Mouse (Mus musculus): ENCODE data around the gene Inip. TPM values are rescaled to one million over a fixed set of nuclear protein-coding genes. Genes with fewer than 3 reads are reported as not detected.

Gene Inip
- polyA plus RNA-seq, 1 experiment from 2014 or later, result 102 TPM

DNA sequence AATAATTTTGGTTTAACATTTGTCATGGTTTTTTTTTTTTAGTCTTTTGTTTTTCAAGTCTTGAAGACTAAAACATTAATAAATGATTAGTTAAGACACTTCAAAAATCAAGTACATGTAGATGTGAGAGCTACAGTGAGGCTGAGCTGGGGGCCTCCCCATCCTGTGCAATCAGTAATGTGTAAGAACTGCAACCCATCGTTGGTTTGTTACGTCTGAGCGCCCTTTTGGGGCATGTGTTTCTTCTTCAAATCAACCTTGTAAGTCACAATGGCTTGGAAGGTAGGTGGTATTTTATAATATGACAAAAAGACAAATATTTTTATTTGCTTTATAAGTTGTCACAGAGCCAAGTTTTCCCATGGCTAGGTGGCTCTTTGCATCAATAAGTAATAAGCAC lies 79.6 kb downstream of the Inip start:
- H3K36me3 ChIP-seq (replicated peaks), result peaks cover 12% of the 10 kb centered on the region
- H3K27ac ChIP-seq, result no peak overlapping the region
- H3K4me1 ChIP-seq, result peaks cover 11% of the 10 kb centered on the region
- WGBS, result 93% methylated on average over 3 of the region's 3 CpGs
- no peaks in the 10 kb centered on the region for H3K9me3 ChIP-seq
- DNase-seq (ENCODE audit: extremely low spot score, low spot score), result no peak
- no peak overlapping the region for H3K4me3 ChIP-seq
- H3K27me3 ChIP-seq (ENCODE audit: poor library complexity, severe bottlenecking), result no peaks in the 10 kb centered on the region

Other genes with a start within 250 kb of the Inip start
- gene Hsdl2, start 220.0 kb downstream of the Inip start, polyA plus RNA-seq (2016; fragmentation: Nextera tagmentation; extraction: Ambion mirVana), result 18.6 and 18.8 TPM in 2 replicates
- gene E130308A19Rik, start 175.4 kb downstream of the Inip start, polyA plus RNA-seq (2016; fragmentation: Nextera tagmentation; extraction: Ambion mirVana), result 38.5 and 39.1 TPM in 2 replicates
- gene Snx30, start 4.3 kb upstream of the Inip start, polyA plus RNA-seq (2016; fragmentation: Nextera tagmentation; extraction: Ambion mirVana), result 5.7 and 5.8 TPM in 2 replicates
- not detected in 2 replicates for gene Slc46a2, start 113.5 kb upstream of the Inip start, polyA plus RNA-seq (2016; fragmentation: Nextera tagmentation; extraction: Ambion mirVana)
- not detected in 2 replicates for gene Mup4, start 159.1 kb upstream of the Inip start, polyA plus RNA-seq (2016; fragmentation: Nextera tagmentation; extraction: Ambion mirVana)
- gene Mup6, start 162.7 kb upstream of the Inip start, polyA plus RNA-seq (2016; fragmentation: Nextera tagmentation; extraction: Ambion mirVana), result not detected in 2 replicates